Mouse (Mus musculus) neutrophil, adult 5-6 weeks (primary cell): ENCODE data around the gene Gm6657. TPM values are rescaled to one million over a fixed set of nuclear protein-coding genes. Genes with fewer than 3 reads are reported as not detected.

Source experiments
- ATAC-seq: fragments of 151-379, 151-347 bp; 2 replicates; pipeline ENCODE4 v1.8.0; 2017; ENCODE audit warnings: mild to moderate bottlenecking, moderate TSS enrichment; ENCODE audit not compliant: insufficient number of reproducible peaks, poor library complexity, low FRiP score, severe bottlenecking; ENCODE audit errors: extremely low read depth
- total RNA-seq: library from RNA; stranded (forward); fragments of 200-1000 nt; gene quantifications from 2 replicates; pipeline ENCODE4 v1.2.3, GENCODE M21; 2017

Gm6657 gene
- total RNA-seq, result not detected in 2 replicates

GRCm38 (mm10) chr12:78193942-78194341 lies at the start of gene Gm6657:
Gene Gm6657, plus strand, starts transcription at chr12:78194242.
- no peak for ATAC-seq

- ATAC-seq, result no peak
These were observed 40.6 kb upstream of the Gm6657 start for GRCm38 (mm10) chr12:78153308-78154002.

- ATAC-seq, result no peak
These were observed 23.9 kb upstream of the Gm6657 start for GRCm38 (mm10) chr12:78170178-78170577.

- ATAC-seq, result no peak
These were observed 20.1 kb upstream of the Gm6657 start for GRCm38 (mm10) chr12:78173945-78174344.

GRCm38 (mm10) chr12:78174671-78175070 lies 19.4 kb upstream of the Gm6657 start:
- ATAC-seq, result no peak

- no peak for ATAC-seq
These were observed 12.6 kb upstream of the Gm6657 start for GRCm38 (mm10) chr12:78181452-78181851.

- no peak for ATAC-seq
These were observed 1.3 kb downstream of the Gm6657 start for GRCm38 (mm10) chr12:78195368-78195767.

- ATAC-seq, result no peak
These were observed 9.6 kb downstream of the Gm6657 start for GRCm38 (mm10) chr12:78203646-78204045.

GRCm38 (mm10) chr12:78205915-78206570 lies 12.0 kb downstream of the Gm6657 start:
- peak; percentile 79; the same call in 1 of the 2 replicates for ATAC-seq

- no peak for ATAC-seq
These were observed 12.5 kb downstream of the Gm6657 start for GRCm38 (mm10) chr12:78206571-78206960.

- no peak for ATAC-seq
These were observed 15.8 kb downstream of the Gm6657 start for GRCm38 (mm10) chr12:78209856-78210255.

- ATAC-seq, result no peak
These were observed 21.4 kb downstream of the Gm6657 start for GRCm38 (mm10) chr12:78215490-78215889.

- ATAC-seq, result no peak
These were observed 25.3 kb downstream of the Gm6657 start for GRCm38 (mm10) chr12:78219191-78219825.

GRCm38 (mm10) chr12:78225707-78226518 lies 31.9 kb downstream of the Gm6657 start, which contains the start of gene Gphn:
Gene Gphn, plus strand, starts transcription at chr12:78226379.
- ATAC-seq, result peak; percentile 88

- ATAC-seq, result 0 out of 2 replicates have a peak, but pooled peaks have one; percentile 5
These were observed 32.5 kb downstream of the Gm6657 start for GRCm38 (mm10) chr12:78226519-78226875.

- no peak for ATAC-seq
These were observed 33.2 kb downstream of the Gm6657 start for GRCm38 (mm10) chr12:78227021-78227932.

- ATAC-seq, result no peak
These were observed 34.1 kb downstream of the Gm6657 start for GRCm38 (mm10) chr12:78228139-78228538.

GRCm38 (mm10) chr12:78232560-78232959 lies 38.5 kb downstream of the Gm6657 start:
- ATAC-seq, result no peak
